Mouse (Mus musculus): ENCODE data around the gene Cux2. TPM values are rescaled to one million over a fixed set of nuclear protein-coding genes. Genes with fewer than 3 reads are reported as not detected.
A peak's percentile ranks its signal among the peaks of the same experiment; 100 is the strongest.

Gene Cux2
- polyA plus RNA-seq, 1 experiment from 2014 or later, result 12.0 TPM

DNA sequence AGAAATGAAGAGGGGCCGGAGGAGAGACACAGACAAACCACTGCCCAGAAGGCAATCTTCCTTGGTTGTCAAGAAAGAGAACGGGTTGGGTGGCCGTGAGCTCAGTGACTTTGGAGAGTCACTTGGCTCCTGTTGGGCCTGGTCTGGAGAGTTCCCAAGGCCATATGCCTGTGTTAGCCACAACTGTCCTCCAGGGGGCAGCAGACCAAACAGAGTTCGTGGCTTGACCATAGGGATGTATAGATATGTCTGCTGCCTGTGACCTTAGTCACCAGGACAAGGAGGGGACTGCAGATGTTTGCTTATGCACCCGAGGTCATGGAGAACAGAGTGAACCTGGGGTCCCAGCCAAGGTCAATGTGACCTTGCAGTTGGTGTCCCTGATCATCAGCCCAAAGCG is 104.1 kb downstream of the Cux2 start:
- peak; percentile 79 for DNase-seq (ENCODE audit: low spot score)
- no peaks in the 10 kb centered on the region for H3K36me3 ChIP-seq
- no peak overlapping the region for H3K4me3 ChIP-seq
- H3K27ac ChIP-seq, result no peak overlapping the region
- 55% methylated on average over 6 of the region's 6 CpGs for WGBS
- peaks cover 22% of the 10 kb centered on the region for H3K27me3 ChIP-seq (ENCODE audit: insufficient read depth, poor library complexity, severe bottlenecking)
- no peaks in the 10 kb centered on the region for H3K9me3 ChIP-seq
- H3K4me1 ChIP-seq (replicated peaks), result peaks cover 45% of the 10 kb centered on the region

DNA sequence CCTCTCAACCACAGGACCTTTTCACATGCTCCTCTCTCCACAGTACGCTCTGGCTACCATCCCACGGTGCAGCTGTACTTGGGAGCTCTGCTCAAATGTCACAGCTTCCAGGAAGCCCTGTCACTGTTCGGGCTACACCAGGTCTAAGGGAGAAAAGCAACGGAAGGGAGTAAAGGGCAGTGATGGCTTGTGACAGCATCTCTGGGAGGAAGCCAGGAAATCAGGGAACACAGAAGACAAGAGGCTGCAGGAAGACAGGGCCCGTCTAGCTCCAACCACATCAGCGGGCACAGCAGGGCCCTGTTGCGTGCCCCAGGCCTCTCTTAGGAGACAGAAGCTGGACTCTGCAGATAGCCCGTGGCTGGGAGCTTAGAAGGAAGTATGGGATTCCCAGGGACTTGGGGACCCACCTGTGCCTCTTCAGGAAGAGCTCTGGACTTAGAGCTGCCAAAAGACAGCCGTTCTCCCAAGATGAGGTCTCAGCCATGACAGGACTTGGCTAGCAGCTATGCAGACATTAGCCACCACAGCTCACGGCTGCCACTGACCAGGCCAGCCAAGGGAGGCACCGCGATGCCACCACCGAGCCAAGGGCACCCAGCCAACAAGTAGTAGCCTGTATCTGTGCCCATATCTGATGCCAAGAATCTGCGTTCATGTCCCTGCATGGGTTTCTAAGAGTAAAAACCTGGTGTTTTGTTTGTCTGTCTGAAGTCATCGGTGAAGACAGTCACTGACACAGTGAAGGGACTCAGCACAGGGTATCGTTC is 105.7 kb downstream of the Cux2 start:
- no peak for DNase-seq (ENCODE audit: low spot score)
- H3K36me3 ChIP-seq, result no peaks in the 10 kb centered on the region
- no peaks in the 10 kb centered on the region for H3K9me3 ChIP-seq
- H3K4me3 ChIP-seq, result no peak overlapping the region
- WGBS, result 90% methylated on average over 16 of the region's 16 CpGs
- H3K27ac ChIP-seq, result no peak overlapping the region
- H3K4me1 ChIP-seq (replicated peaks), result peaks cover 31% of the 10 kb centered on the region
- peaks cover 19% of the 10 kb centered on the region for H3K27me3 ChIP-seq (ENCODE audit: insufficient read depth, poor library complexity, severe bottlenecking)

DNA sequence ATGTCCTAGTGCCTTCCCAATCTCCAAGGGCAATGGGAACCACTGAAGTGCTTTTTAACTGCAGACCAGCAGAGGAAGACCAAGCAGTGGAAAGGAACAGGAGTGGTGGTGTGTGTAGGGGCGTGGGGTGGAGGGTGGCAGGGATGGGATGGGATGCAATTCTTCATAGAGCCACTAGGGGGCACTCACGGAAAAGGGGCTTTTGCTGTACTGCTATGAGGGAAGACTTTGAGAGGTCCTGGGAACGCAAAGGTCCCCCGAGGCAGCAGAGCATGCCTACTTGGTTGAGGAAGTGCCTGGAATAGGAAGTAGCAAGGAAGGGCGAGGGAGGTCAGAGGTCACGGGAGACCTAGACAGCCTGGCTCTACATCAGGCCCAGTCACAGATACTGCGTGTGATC is 106.4 kb downstream of the Cux2 start:
- Histone ChIP-seq H3K27ac (no peak overlapping the region), H3K9me3 (no peaks in the 10 kb centered on the region), H3K36me3 (no peaks in the 10 kb centered on the region), H3K4me1 (replicated peaks) (peaks cover 31% of the 10 kb centered on the region), H3K4me3 (no peak overlapping the region), H3K27me3 (ENCODE audit: insufficient read depth, poor library complexity, severe bottlenecking) (peaks cover 15% of the 10 kb centered on the region)
- no peak for DNase-seq (ENCODE audit: low spot score)
- WGBS, result 56% methylated on average over 7 of the region's 7 CpGs

DNA sequence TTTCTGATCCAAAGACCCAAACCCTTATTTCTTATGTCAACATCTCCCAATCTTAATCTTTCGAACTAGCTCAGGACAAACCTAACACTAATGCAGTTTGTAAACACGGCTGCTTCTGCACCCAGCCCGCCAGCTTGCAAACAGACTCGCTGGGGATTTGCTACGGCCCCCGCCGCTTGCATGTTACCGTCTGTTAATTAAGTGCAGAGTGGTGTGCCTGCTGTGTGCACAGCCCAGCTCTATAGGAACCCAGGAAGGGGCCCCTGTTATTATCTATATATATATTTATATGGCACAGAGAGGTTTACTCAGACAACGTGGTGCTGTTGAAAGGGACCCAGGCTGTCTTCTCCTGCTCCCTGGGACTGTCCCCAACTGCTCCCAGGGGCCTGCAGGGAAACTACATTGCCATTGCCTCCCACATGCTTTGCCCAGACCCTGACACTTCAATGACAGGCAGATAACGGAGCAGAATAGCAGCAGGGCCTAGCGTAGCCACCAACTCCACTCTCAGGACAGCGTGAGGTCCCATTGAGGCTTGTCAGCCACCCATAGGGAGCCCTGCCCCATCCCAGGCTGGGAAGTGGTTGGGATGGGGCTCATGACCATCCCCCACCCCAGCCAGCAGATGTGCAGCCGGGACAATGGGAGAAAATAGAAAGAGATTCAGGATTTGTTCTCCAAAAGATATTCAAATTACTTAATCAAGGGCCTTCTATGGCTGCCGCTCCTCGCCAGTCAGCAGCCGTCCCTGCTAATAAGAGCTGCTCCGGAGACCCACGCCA is 111.6 kb downstream of the Cux2 start:
- DNase-seq (ENCODE audit: low spot score), result peak; percentile 30
- H3K27me3 ChIP-seq (ENCODE audit: insufficient read depth, poor library complexity, severe bottlenecking), result peaks cover 32% of the 10 kb centered on the region; the same call in 1 of the 2 replicates
- peaks cover 50% of the 10 kb centered on the region for H3K4me1 ChIP-seq (replicated peaks)
- H3K9me3 ChIP-seq, result no peaks in the 10 kb centered on the region
- H3K36me3 ChIP-seq, result no peaks in the 10 kb centered on the region
- H3K4me3 ChIP-seq, result no peak overlapping the region; the same call in 1 of the 2 replicates
- WGBS, result 24% methylated on average over 18 of the region's 18 CpGs
- H3K27ac ChIP-seq, result peak overlapping the region; percentile 72

DNA sequence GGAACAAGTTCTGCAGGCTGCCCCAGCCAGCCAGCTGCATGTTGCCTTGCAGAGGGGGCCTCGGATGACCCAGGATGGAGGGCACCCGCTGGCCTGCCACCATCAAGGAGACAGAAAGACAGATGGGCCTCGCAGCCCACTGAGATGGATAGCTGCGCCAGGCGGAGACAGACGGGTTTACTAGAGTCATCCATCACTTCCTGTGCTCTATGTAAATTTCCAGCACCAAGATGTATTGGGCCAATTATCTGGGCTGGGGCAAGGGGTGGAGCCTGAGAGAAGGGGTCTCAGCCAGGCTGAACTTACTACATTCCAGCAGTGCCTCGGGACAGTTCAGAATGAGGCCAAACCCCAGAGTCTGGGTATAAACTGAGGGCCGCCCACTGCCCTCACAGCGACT is 119.6 kb downstream of the Cux2 start:
- Histone ChIP-seq H3K4me1 (replicated peaks) (peaks cover 68% of the 10 kb centered on the region), H3K9me3 (no peaks in the 10 kb centered on the region), H3K27ac (0 out of 2 replicates have a peak overlapping the region, but pooled peaks have one; percentile 17), H3K4me3 (no peak overlapping the region), H3K36me3 (no peaks in the 10 kb centered on the region), H3K27me3 (ENCODE audit: insufficient read depth, poor library complexity, severe bottlenecking) (peaks cover 49% of the 10 kb centered on the region)
- peak; percentile 38 for DNase-seq (ENCODE audit: low spot score)
- 61% methylated on average over 9 of the region's 9 CpGs for WGBS

DNA sequence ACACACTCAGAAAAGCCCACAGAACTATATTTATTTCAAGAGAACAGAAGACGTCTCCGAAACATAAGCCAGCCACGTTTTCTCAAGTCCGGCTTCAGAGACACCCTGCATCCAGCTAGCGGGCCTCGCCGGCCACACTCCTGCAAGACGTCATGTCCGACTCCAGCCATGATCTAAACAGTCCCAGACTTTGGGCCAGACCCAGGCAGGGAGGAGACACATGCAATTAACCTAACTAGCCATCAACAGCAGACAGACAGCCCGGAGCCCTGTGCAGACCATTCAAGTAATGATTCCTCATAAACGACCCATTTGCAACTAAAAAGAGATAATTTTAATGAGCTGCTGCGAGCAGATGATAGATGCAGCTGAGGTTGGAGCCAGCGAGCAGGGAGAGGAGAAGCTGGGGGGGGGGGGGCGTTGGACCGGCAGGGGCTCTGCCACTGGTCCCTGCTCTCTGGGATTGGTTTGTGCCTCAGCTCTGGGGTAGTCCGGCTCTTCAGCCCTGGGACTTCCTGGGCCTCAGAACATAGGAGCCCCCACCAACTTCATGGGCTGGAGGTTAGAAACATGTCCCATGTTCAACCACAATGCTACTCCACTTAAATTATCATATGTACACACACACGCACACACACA is 121.4 kb downstream of the Cux2 start:
- Histone ChIP-seq H3K27me3 (ENCODE audit: insufficient read depth, poor library complexity, severe bottlenecking) (peaks cover 53% of the 10 kb centered on the region), H3K4me3 (no peak overlapping the region), H3K9me3 (no peaks in the 10 kb centered on the region), H3K36me3 (no peaks in the 10 kb centered on the region), H3K4me1 (replicated peaks) (peaks cover 71% of the 10 kb centered on the region), H3K27ac (no peak overlapping the region)
- DNase-seq (ENCODE audit: low spot score), result no peak
- WGBS, result 68% methylated on average over 17 of the region's 17 CpGs

DNA sequence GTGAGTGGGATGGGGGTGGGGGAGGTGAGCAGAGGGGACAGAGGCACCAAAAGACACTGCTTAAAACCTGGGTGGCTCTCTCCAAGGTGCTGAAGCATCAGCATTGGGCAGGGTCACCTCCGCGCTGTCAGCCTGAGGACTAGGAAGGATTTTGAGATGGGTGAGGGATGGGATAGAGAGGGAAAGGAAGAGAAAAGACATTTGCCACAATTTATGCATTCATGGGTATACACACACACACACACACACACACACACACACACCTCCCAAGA is 123.4 kb downstream of the Cux2 start:
- 0 out of 2 replicates have a peak overlapping the region, but pooled peaks have one; percentile 40 for H3K27ac ChIP-seq
- H3K36me3 ChIP-seq, result no peaks in the 10 kb centered on the region
- WGBS, result 9% methylated on average over 2 of the region's 2 CpGs
- H3K9me3 ChIP-seq, result no peaks in the 10 kb centered on the region
- no peak for DNase-seq (ENCODE audit: low spot score)
- H3K4me1 ChIP-seq (replicated peaks), result peaks cover 64% of the 10 kb centered on the region
- H3K27me3 ChIP-seq (ENCODE audit: insufficient read depth, poor library complexity, severe bottlenecking), result peaks cover 67% of the 10 kb centered on the region
- H3K4me3 ChIP-seq, result no peak overlapping the region

DNA sequence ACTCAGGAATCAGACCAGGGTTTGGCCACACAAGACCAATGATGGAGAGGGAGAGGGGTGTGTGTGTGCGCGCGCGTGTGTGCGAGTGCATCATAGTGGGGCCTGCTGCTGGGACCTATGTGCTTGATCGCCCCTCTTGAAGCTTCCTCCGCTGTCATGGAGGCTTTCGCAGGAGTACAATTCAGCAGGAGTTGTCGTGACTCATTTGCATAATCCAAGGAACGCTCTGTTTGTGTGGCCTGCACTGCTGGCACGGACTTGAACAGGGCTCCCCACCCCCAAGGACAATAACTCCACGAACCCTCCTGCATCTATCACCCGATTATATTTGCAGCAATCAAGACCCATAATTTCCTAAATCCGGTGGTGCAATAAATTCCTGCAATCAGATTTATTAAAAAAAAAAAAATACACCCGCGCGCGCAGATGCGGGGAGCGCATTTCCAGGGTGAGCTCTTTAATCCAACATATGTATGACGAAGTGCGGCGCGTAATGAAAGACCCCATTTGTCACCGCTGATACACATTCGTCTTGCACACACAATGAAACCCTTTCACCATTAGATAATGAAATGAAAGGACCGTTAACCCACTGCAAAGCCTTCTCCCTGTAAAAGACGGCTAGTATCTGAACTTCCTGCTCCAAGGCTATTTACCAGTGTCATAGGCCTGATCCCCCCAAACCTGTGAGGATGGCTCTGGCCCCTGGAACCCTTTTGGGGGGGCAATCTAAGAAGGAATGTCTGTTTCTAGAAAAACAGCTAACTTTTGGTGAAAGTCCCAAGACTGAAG is 124.0 kb downstream of the Cux2 start:
- no peaks in the 10 kb centered on the region for H3K9me3 ChIP-seq
- peaks cover 64% of the 10 kb centered on the region for H3K4me1 ChIP-seq (replicated peaks)
- H3K36me3 ChIP-seq, result no peaks in the 10 kb centered on the region
- 22% methylated on average over 28 of the region's 28 CpGs for WGBS
- H3K27ac ChIP-seq, result peak overlapping the region; percentile 66
- peak overlapping the region; percentile 41 for H3K4me3 ChIP-seq
- DNase-seq (ENCODE audit: low spot score), result no peak
- peaks cover 70% of the 10 kb centered on the region for H3K27me3 ChIP-seq (ENCODE audit: insufficient read depth, poor library complexity, severe bottlenecking)

DNA sequence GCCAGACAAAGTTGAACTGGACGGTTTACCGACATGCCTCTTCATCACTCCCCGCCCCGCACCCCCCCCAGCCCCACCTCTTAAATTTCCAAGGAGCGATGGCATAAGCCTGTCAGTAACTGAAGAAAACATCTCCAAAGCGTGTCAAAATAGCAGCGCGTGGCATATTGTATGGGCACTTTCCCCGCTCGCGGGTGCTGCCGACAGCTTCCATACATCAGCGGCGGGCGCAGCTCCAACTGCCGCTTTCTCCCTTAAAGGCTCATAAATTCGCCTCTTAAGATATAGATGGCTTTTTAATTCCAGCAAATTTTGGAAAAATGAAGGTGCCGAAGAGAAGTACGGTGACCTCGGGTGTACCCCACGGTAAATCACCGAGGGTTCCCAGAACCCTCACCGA is 124.6 kb downstream of the Cux2 start:
- 21% methylated on average over 23 of the region's 23 CpGs for WGBS
- Histone ChIP-seq H3K4me3 (peak overlapping the region; percentile 41), H3K36me3 (no peaks in the 10 kb centered on the region), H3K27ac (peak overlapping the region; percentile 66), H3K4me1 (replicated peaks) (peaks cover 57% of the 10 kb centered on the region), H3K27me3 (ENCODE audit: insufficient read depth, poor library complexity, severe bottlenecking) (peaks cover 70% of the 10 kb centered on the region), H3K9me3 (no peaks in the 10 kb centered on the region)
- no peak for DNase-seq (ENCODE audit: low spot score)

DNA sequence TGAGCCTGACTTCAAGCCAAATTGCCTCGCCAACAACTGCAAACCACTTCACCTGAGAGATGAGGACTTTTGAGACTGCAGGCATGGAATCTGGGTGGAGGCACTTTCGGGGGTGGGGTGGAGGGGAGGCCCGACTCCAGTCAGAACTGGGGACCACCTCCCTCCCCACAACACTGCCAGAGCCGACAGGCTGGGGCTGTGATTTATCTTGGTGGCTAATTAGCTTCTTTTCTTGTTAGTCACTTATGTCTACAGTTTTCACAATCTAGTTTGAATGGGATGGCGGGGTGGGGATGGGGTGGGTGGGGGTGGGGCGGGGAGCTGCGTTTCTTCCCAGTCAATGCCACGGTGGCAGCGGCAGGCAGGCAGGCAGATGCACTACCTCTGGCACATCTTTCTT is 125.5 kb downstream of the Cux2 start:
- H3K36me3 ChIP-seq, result no peaks in the 10 kb centered on the region
- WGBS, result 15% methylated on average over 9 of the region's 9 CpGs
- peaks cover 77% of the 10 kb centered on the region for H3K27me3 ChIP-seq (ENCODE audit: insufficient read depth, poor library complexity, severe bottlenecking)
- H3K27ac ChIP-seq, result no peak overlapping the region
- no peak for DNase-seq (ENCODE audit: low spot score)
- 0 out of 2 replicates have a peak overlapping the region, but pooled peaks have one; percentile 41 for H3K4me3 ChIP-seq
- H3K9me3 ChIP-seq, result no peaks in the 10 kb centered on the region
- peaks cover 50% of the 10 kb centered on the region for H3K4me1 ChIP-seq (replicated peaks)

DNA sequence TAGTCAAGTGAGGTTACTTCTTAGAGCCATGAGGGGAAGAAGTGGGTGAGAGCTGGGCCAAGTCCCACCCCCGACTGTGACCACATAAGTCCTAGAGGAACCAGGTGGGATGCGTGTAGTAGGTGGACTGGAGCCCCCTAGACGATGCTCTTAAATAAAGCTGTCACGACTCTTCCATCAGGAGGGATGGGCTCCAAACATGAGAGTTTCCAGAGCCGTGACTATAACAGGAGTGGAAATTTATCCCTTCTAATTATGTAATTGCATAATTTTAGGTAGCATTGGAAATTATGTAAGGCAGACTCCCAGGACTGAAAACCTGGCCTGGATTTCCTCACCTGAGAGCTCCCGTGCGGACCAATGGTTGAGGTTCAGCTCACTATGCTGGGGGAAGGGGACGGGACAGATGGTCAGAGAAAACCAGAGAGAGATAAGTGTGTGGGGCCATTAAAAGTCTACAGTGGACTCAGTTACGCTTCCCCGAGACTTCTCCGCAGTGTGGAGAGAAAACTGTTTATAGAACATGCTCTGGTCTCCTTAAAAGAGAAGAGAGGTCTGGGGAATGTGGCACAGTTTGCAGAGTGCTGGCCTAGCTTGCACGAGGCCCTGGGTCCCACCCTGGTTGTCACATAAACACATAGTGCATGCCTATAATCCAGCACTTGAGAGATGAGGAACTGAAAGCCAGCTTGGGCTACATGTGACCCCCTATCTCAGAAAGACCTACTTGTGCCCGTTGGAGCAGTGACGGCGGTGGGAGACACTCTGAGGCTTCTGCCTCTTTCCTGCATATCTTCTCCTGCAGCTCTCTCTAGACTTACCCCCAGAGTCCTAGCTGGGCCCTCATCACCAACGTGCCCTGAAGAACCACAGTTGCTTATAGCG is 126.7 kb downstream of the Cux2 start:
- Histone ChIP-seq H3K4me3 (no peak overlapping the region), H3K36me3 (0 out of 2 replicates have a peak, but pooled peaks cover 4% of the 10 kb centered on the region), H3K27ac (no peak overlapping the region), H3K9me3 (no peaks in the 10 kb centered on the region), H3K27me3 (ENCODE audit: insufficient read depth, poor library complexity, severe bottlenecking) (peaks cover 75% of the 10 kb centered on the region), H3K4me1 (replicated peaks) (peaks cover 42% of the 10 kb centered on the region)
- 85% methylated on average over 17 of the region's 17 CpGs for WGBS
- DNase-seq (ENCODE audit: low spot score), result no peak

DNA sequence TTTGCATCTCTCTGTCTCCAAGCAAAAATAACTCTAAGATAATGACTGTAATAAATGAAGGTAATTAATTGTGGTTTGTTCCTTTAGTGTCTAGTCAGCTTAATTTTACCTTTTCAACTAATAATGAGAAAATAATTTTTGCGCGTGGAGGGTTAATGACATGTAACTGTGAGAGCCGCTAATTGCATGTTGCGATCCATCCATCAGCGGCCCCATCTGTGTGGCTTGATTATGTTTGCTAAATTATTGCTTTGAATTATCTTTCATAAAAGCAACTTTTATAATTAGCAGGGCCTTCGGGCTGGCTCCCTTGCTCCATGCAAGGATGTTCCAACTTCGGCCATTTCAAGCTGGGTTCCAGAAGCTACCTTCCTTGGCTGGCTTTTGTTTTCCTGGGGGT is 130.7 kb downstream of the Cux2 start:
- H3K36me3 ChIP-seq, result 0 out of 2 replicates have a peak, but pooled peaks cover 4% of the 10 kb centered on the region
- H3K4me3 ChIP-seq, result no peak overlapping the region
- H3K4me1 ChIP-seq (replicated peaks), result peaks cover 15% of the 10 kb centered on the region
- 92% methylated on average over 7 of the region's 7 CpGs for WGBS
- peaks cover 61% of the 10 kb centered on the region for H3K27me3 ChIP-seq (ENCODE audit: insufficient read depth, poor library complexity, severe bottlenecking)
- H3K9me3 ChIP-seq, result no peaks in the 10 kb centered on the region
- DNase-seq (ENCODE audit: low spot score), result no peak
- H3K27ac ChIP-seq, result no peak overlapping the region
